Comparison of ENCODE assay signal across 9 mouse cellular contexts in genomic region chr5:124496614-124497514, GRCm38 (mm10). TPM values are rescaled to one million over a fixed set of nuclear protein-coding genes. Genes with fewer than 3 reads are reported as not detected.
DNase-seq lines count a peak whose midpoint lies in the region; ATAC-seq lines count a peak whose summit lies in the region.
"Had no signal": no experiment of that assay in that cellular context is flagged by ENCODE, and none has a peak within 500 bp of the region (broad histone marks: within the 10 kb centered on the region; RNA-seq: fewer than 3 reads in every experiment).

No protein-coding gene starts in this region.

- H3K36me3 ChIP-seq in neural tube, embryonic 13.5 days, result peaks cover 53% of the 10 kb centered on the region
- H3K36me3 ChIP-seq in neural tube, embryonic 15.5 days, result peaks cover 45% of the 10 kb centered on the region
- peaks cover 92% of the 10 kb centered on the region for H3K36me3 ChIP-seq in kidney, embryonic 15.5 days

- H3K4me1 ChIP-seq in neural tube, embryonic 13.5 days (replicated peaks), result peaks cover 11% of the 10 kb centered on the region; the same call in 1 of the 2 replicates
- H3K4me1 ChIP-seq in neural tube, embryonic 15.5 days, result no peaks in the 10 kb centered on the region
- peaks cover 5% of the 10 kb centered on the region; the same call in 1 of the 2 replicates for H3K4me1 ChIP-seq in kidney, embryonic 15.5 days

- 75% methylated on average over 15 of the region's 15 CpGs for WGBS in neural tube, embryonic 13.5 days
- WGBS in neural tube, embryonic 15.5 days, result 78% methylated on average over 15 of the region's 15 CpGs
- 73% methylated on average over 15 of the region's 15 CpGs for WGBS in kidney, embryonic 15.5 days

- no peak for ATAC-seq in neural tube, embryonic 13.5 days (ENCODE audit: low read depth)
- no peak for ATAC-seq in neural tube, embryonic 15.5 days (ENCODE audit: low FRiP score)
- peak; percentile 96 for ATAC-seq in inflammation-experienced regulatory T-cells, adult 6 months
- ATAC-seq in kidney, embryonic 15.5 days (replicated peaks; ENCODE audit: low FRiP score), result no peak

- H3K9ac ChIP-seq in neural tube, embryonic 13.5 days, result 0 out of 2 replicates have a peak overlapping the region, but pooled peaks have one; percentile 8
- H3K9ac ChIP-seq in neural tube, embryonic 15.5 days (replicated peaks), result no peak overlapping the region
- no peak overlapping the region for H3K9ac ChIP-seq in kidney, embryonic 15.5 days

- H3K4me2 ChIP-seq in neural tube, embryonic 13.5 days, result no peak overlapping the region
- H3K4me2 ChIP-seq in neural tube, embryonic 15.5 days, result no peak overlapping the region
- no peak overlapping the region for H3K4me2 ChIP-seq in kidney, embryonic 15.5 days

- no peak overlapping the region for H3K27ac ChIP-seq in neural tube, embryonic 13.5 days (replicated peaks)
- H3K27ac ChIP-seq in neural tube, embryonic 15.5 days (replicated peaks), result no peak overlapping the region
- no peak overlapping the region for H3K27ac ChIP-seq in kidney, embryonic 15.5 days

- peak; percentile 71 for DNase-seq in lung, postnatal 36 days
- DNase-seq in thymus, postnatal 25 days, result peak; percentile 41
- DNase-seq in layer of hippocampus, adult 9-11 months, result no peak
- DNase-seq in adrenal gland, postnatal 36 days, result no peak

- no peak overlapping the region for H3K4me3 ChIP-seq in neural tube, embryonic 13.5 days
- H3K4me3 ChIP-seq in neural tube, embryonic 15.5 days (replicated peaks), result no peak overlapping the region
- H3K4me3 ChIP-seq in kidney, embryonic 15.5 days (replicated peaks), result no peak overlapping the region
- H3K4me3 ChIP-seq: midbrain, embryonic 10.5 days had no signal

- no peaks in the 10 kb centered on the region for H3K9me3 ChIP-seq in neural tube, embryonic 13.5 days
- H3K9me3 ChIP-seq in neural tube, embryonic 15.5 days (replicated peaks), result no peaks in the 10 kb centered on the region
- no peaks in the 10 kb centered on the region for H3K9me3 ChIP-seq in kidney, embryonic 15.5 days (replicated peaks)
- H3K9me3 ChIP-seq: midbrain, embryonic 10.5 days had no signal

- H3K27me3 ChIP-seq in neural tube, embryonic 13.5 days, result no peaks in the 10 kb centered on the region
- H3K27me3 ChIP-seq in neural tube, embryonic 15.5 days (replicated peaks), result no peaks in the 10 kb centered on the region
- H3K27me3 ChIP-seq in kidney, embryonic 15.5 days, result no peaks in the 10 kb centered on the region

RNA-seq across cellular contexts. Expression of gene Snrnp35, which starts 13.9 kb away (rescaled TPM):
- 26.4 and 27.8 TPM in 2 replicates for polyA plus RNA-seq in neural tube, embryonic 13.5 days (2015; fragmentation: Nextera tagmentation; extraction: Ambion mirVana)
- polyA plus RNA-seq in neural tube, embryonic 15.5 days (2015; fragmentation: Nextera tagmentation; extraction: Ambion mirVana), result 20.7 and 22.2 TPM in 2 replicates
- polyA plus RNA-seq in inflammation-experienced regulatory T-cells, adult 6 months (2017; shearing (Covaris generic)), result 10 to 100 TPM in 1 of 3 experiments, 1 to 10 TPM in 2; 6.5 to 12.1 (median 9.7) TPM
- 10 to 100 TPM; 19.4 to 20.5 TPM for total RNA-seq in adrenal gland, postnatal 36 days (2021)
- 26.7 and 27.4 TPM in 2 replicates for polyA plus RNA-seq in kidney, embryonic 15.5 days (2015; fragmentation: Nextera tagmentation; extraction: Ambion mirVana)

RNA-seq across cellular contexts. Expression of gene Rilpl2, which starts 18.7 kb away (rescaled TPM):
- polyA plus RNA-seq in neural tube, embryonic 13.5 days (2015; fragmentation: Nextera tagmentation; extraction: Ambion mirVana), result 19.9 and 20.7 TPM in 2 replicates
- 27.5 and 32.0 TPM in 2 replicates for polyA plus RNA-seq in neural tube, embryonic 15.5 days (2015; fragmentation: Nextera tagmentation; extraction: Ambion mirVana)
- polyA plus RNA-seq in inflammation-experienced regulatory T-cells, adult 6 months (2017; shearing (Covaris generic)), result 10 to 100 TPM; 56.2 to 88.3 (median 67.1) TPM
- total RNA-seq in adrenal gland, postnatal 36 days (2021), result 10 to 100 TPM; 21.4 to 23.9 TPM
- 29.6 and 32.8 TPM in 2 replicates for polyA plus RNA-seq in kidney, embryonic 15.5 days (2015; fragmentation: Nextera tagmentation; extraction: Ambion mirVana)

RNA-seq across cellular contexts. Expression of gene Rilpl1, which starts 34.3 kb away (rescaled TPM):
- 14.4 and 16.3 TPM in 2 replicates for polyA plus RNA-seq in neural tube, embryonic 13.5 days (2015; fragmentation: Nextera tagmentation; extraction: Ambion mirVana)
- 14.3 and 14.6 TPM in 2 replicates for polyA plus RNA-seq in neural tube, embryonic 15.5 days (2015; fragmentation: Nextera tagmentation; extraction: Ambion mirVana)
- polyA plus RNA-seq in inflammation-experienced regulatory T-cells, adult 6 months (2017; shearing (Covaris generic)), result 1 to 10 TPM in 1 of 3 experiments, under 1 TPM in 2; 0.39 to 1.3 (median 0.91) TPM
- total RNA-seq in adrenal gland, postnatal 36 days (2021), result 10 to 100 TPM; 16.2 to 17.4 TPM
- polyA plus RNA-seq in kidney, embryonic 15.5 days (2015; fragmentation: Nextera tagmentation; extraction: Ambion mirVana), result 21.8 and 22.8 TPM in 2 replicates

RNA-seq across cellular contexts. Expression of gene Tmed2, which starts 43.6 kb away (rescaled TPM):
- 359 and 384 TPM in 2 replicates for polyA plus RNA-seq in neural tube, embryonic 13.5 days (2015; fragmentation: Nextera tagmentation; extraction: Ambion mirVana)
- polyA plus RNA-seq in neural tube, embryonic 15.5 days (2015; fragmentation: Nextera tagmentation; extraction: Ambion mirVana), result 336 and 384 TPM in 2 replicates
- 100 to 1,000 TPM in 1 of 3 experiments, 10 to 100 TPM in 2; 41.3 to 124 (median 59.1) TPM for polyA plus RNA-seq in inflammation-experienced regulatory T-cells, adult 6 months (2017; shearing (Covaris generic))
- total RNA-seq in adrenal gland, postnatal 36 days (2021), result 100 to 1,000 TPM; 226 to 241 TPM
- 519 and 585 TPM in 2 replicates for polyA plus RNA-seq in kidney, embryonic 15.5 days (2015; fragmentation: Nextera tagmentation; extraction: Ambion mirVana)

RNA-seq across cellular contexts. Expression of gene Ddx55, which starts 55.8 kb away (rescaled TPM):
- 24.3 and 24.6 TPM in 2 replicates for polyA plus RNA-seq in neural tube, embryonic 13.5 days (2015; fragmentation: Nextera tagmentation; extraction: Ambion mirVana)
- polyA plus RNA-seq in neural tube, embryonic 15.5 days (2015; fragmentation: Nextera tagmentation; extraction: Ambion mirVana), result 24.9 and 28.1 TPM in 2 replicates
- 10 to 100 TPM; 14.7 to 22.6 (median 20.1) TPM for polyA plus RNA-seq in inflammation-experienced regulatory T-cells, adult 6 months (2017; shearing (Covaris generic))
- 10 to 100 TPM; 11.8 to 13.2 TPM for total RNA-seq in adrenal gland, postnatal 36 days (2021)
- polyA plus RNA-seq in kidney, embryonic 15.5 days (2015; fragmentation: Nextera tagmentation; extraction: Ambion mirVana), result 13.6 and 15.8 TPM in 2 replicates

Comparison
In these comparisons a context has a peak if more than half of its experiments do, and no peak if none do; other contexts are left out.
1. DNase-seq: peak in lung, postnatal 36 days (single experiment) and thymus, postnatal 25 days (single experiment); none in layer of hippocampus, adult 9-11 months (single experiment) and adrenal gland, postnatal 36 days (0 of 2).